Mouse (Mus musculus) mouse trophoblast stem cell (cell line): ENCODE data around the gene Zfp366.

ENCODE experiments used
- in situ Hi-C, 2 experiments: fragments of 300-500 bp; cut with MseI, MboI; formaldehyde crosslinking; loops; 2 replicates in 1 of 2; 3 replicates in 1 of 2; pipeline ENCODE4 v1.15.1; 2025

The Zfp366 gene

GRCm38 (mm10) chr13:99250806-99251205 is 66.2 kb downstream of the Zfp366 start:
- in situ Hi-C loops, result no loop called here

DNA sequence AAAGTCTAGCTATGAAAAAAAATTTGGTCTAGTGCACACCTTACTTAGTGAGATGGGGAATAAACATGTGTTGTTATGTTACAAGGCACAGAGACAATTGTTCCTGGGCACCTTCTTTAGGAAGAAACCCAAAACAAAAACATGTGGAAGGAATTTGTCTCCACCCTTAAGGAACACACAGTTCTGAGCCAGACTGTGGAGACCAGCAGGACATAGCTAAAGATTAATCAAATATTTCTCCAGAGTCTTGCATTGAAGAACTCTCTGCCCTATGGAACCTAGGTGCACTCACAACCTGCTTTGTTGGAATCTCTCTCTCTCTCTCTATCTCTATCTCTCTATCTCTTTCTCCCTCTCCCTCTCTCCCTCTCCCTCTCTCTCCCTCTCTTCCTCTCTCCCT is 69.6 kb downstream of the Zfp366 start:
- in situ Hi-C loops, result no loop called here

- in situ Hi-C loops, result no loop called here
Observed at GRCm38 (mm10) chr13:99254781-99255180, 70.2 kb downstream of the Zfp366 start.

- in situ Hi-C loops, result no loop called here
Observed at GRCm38 (mm10) chr13:99256916-99257315, 72.3 kb downstream of the Zfp366 start.

- in situ Hi-C loops, result no loop called here
Observed at GRCm38 (mm10) chr13:99258677-99259076, 74.1 kb downstream of the Zfp366 start.

- in situ Hi-C loops, result no loop called here
Observed at GRCm38 (mm10) chr13:99259502-99260174, 75.0 kb downstream of the Zfp366 start.

- in situ Hi-C loops, result no loop called here
Observed at GRCm38 (mm10) chr13:99262406-99262805, 77.8 kb downstream of the Zfp366 start.

GRCm38 (mm10) chr13:99263159-99263783 is 78.6 kb downstream of the Zfp366 start:
- in situ Hi-C loops, result no loop called here

- in situ Hi-C loops, result no loop called here
Observed at GRCm38 (mm10) chr13:99264483-99264882, 79.9 kb downstream of the Zfp366 start.

DNA sequence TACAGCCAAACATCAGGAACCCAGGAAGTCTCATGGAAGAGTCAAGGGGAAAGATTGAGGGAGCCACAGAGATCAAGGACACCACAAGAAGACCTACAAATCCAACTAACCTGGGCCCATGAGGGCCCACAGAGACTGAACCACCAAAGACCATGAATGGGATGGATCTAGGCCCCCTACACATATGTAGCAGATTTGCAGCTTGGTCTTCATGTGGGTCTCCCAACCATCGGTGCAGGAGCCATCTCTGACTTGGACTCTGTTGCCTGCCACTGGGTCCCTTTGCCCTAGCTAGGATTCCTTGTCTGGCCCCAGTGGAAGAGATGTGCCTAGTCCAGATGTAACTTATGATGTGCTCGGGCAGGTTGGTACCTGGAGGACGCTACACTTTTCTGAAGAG is 87.4 kb downstream of the Zfp366 start:
- in situ Hi-C loops, result no loop called here

DNA sequence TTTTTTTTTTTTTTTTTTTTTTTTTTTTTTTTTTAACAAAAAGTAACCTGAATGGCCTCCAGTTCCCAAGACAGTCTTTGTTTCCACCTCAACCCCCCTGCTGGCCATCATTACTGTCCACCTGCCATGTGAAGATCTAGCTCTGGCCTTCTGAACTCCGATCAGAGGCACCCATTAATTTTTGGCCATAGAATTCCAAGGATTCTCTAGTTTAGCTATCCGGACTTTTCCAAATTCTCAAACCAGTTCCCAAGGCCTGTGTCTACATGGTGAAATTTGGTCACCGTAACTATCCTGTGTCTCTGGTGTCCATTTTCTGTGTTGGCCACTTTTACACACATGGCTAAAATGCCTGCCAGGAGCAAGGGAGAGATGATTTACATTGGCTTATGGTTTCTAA is 92.9 kb downstream of the Zfp366 start:
- in situ Hi-C loops, result no loop called here

GRCm38 (mm10) chr13:99278511-99278910 is 93.9 kb downstream of the Zfp366 start:
- in situ Hi-C loops, result no loop called here

DNA sequence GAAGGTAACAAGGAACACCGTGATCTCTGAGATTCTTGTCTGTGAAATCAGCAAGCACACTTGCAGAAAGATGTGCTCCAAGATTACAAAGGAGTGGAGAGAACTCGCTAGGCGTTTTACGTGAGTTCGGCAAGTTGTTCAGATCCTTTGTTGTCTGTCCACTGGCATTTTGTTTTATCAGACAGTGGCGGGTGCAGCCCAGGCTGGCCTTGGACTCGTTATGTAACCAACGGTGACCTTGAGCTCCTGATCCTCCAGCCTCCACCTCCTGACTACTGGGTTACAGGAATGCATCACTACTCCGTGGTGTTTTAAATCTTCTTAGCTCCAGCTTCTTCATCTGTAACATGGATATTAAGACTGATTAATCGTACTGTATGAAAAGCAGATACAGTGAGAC is 94.7 kb downstream of the Zfp366 start:
- in situ Hi-C loops, result no loop called here

- in situ Hi-C loops, result no loop called here
Observed at GRCm38 (mm10) chr13:99282961-99283360, 98.3 kb downstream of the Zfp366 start.

GRCm38 (mm10) chr13:99283916-99284315 is 99.3 kb downstream of the Zfp366 start:
- in situ Hi-C loops, result no loop called here

DNA sequence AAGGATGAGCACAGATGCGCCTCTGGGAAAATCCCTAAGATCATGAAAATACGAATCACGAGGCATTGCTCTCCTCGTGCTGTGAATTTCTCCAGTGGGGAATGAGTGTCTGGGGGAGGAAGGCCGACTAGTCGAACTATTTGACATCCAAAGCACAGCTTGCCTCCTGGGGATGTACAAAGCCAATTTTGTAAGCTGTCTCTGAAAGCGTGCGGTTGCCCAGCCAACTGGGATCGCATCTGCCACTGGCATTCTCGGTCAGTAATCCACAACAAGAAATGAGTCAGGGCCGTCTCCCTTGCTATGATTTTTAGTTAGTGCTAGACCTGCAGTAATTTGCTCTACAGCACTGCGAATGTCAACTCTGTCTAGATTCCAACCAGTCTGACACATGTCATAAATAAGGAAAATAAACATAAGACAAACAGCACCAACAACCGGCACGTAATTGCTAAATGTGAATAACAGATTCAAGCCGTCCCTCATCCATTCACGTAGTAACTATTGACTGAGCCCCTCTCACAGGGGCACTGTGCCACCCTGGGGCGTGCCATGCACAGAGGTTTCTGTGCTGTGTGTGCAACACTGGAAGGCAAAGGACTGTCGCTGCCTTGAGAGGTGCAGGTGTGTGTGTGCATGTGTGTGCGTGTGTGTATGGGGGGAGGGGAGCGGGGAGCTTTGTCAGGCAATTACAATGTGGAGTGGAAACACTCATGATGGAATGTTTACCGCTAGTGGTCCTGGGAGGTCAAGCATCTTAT is 100.0 kb downstream of the Zfp366 start:
- in situ Hi-C loops, result no loop called here

DNA sequence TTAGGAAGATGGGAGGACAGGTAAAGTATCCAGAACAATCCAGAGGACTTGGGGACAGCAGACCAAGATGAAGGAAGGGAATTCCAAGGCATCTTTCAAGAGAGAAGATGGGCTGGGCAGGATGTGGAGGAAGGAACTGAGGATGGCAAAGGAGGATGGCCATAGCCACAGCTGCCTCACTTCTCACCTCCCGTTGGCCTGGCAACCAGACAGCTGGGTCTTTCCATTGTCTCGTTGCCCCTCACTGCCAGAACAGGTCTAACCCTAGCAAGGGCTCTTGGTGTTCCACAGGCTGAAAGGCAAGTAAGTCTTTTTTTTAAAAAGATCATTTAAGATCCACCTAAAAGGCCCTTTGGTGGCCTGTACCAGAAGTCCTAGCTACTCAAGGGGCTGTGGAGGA is 100.6 kb downstream of the Zfp366 start:
- in situ Hi-C loops, result no loop called here

- in situ Hi-C loops, result no loop called here
Observed at GRCm38 (mm10) chr13:99287207-99287606, 102.6 kb downstream of the Zfp366 start.

- in situ Hi-C loops, result no loop called here
Observed at GRCm38 (mm10) chr13:99287786-99288185, 103.2 kb downstream of the Zfp366 start.

- in situ Hi-C loops, result no loop called here
Observed at GRCm38 (mm10) chr13:99290766-99291165, 106.1 kb downstream of the Zfp366 start.

GRCm38 (mm10) chr13:99294176-99294575 is 109.6 kb downstream of the Zfp366 start:
- in situ Hi-C loops, result no loop called here

- in situ Hi-C loops, result no loop called here
Observed at GRCm38 (mm10) chr13:99299921-99300320, 115.3 kb downstream of the Zfp366 start.
